Mouse (Mus musculus): ENCODE measurements around the gene Olfr1167. TPM values are rescaled to one million over a fixed set of nuclear protein-coding genes. Genes with fewer than 3 reads are reported as not detected.

The Olfr1167 gene
- polyA plus RNA-seq (2015; fragmentation: Nextera tagmentation; extraction: Ambion mirVana) = not detected in 2 replicates

GRCm38 (mm10) chr2:88155093-88155492 is at the start of gene Olfr1167:
Olfr1167 (minus strand) TSS chr2:88155193.

GRCm38 (mm10) chr2:88181580-88181979 is 26.6 kb upstream of the Olfr1167 start, which contains the start of gene Olfr1168:
Olfr1168 (plus strand) TSS chr2:88181880.

GRCm38 (mm10) chr2:88128172-88128571 is 26.8 kb downstream of the Olfr1167 start, which contains the start of gene Olfr1166:
Olfr1166 (minus strand) TSS chr2:88128272.

Other genes with a start within 250 kb of the Olfr1167 start
- gene Olfr1155, start 210.1 kb downstream of the Olfr1167 start, polyA plus RNA-seq (2015; fragmentation: Nextera tagmentation; extraction: Ambion mirVana) = not detected in 2 replicates
- not detected in 2 replicates for gene Olfr1156, start 202.1 kb downstream of the Olfr1167 start, polyA plus RNA-seq (2015; fragmentation: Nextera tagmentation; extraction: Ambion mirVana)
- gene Olfr1157, start 186.9 kb downstream of the Olfr1167 start, polyA plus RNA-seq (2015; fragmentation: Nextera tagmentation; extraction: Ambion mirVana) = not detected in 2 replicates
- not detected in 2 replicates for gene Olfr74, start 180.5 kb downstream of the Olfr1167 start, polyA plus RNA-seq (2015; fragmentation: Nextera tagmentation; extraction: Ambion mirVana)
- not detected in 2 replicates for gene Olfr1158, start 165.1 kb downstream of the Olfr1167 start, polyA plus RNA-seq (2015; fragmentation: Nextera tagmentation; extraction: Ambion mirVana)
- gene Olfr1160, start 146.9 kb downstream of the Olfr1167 start, polyA plus RNA-seq (2015; fragmentation: Nextera tagmentation; extraction: Ambion mirVana) = not detected in 2 replicates
- not detected in 2 replicates for gene Olfr1161, start 132.4 kb downstream of the Olfr1167 start, polyA plus RNA-seq (2015; fragmentation: Nextera tagmentation; extraction: Ambion mirVana)
- gene Olfr73, start 117.5 kb downstream of the Olfr1167 start, polyA plus RNA-seq (2015; fragmentation: Nextera tagmentation; extraction: Ambion mirVana) = not detected in 2 replicates
- gene Olfr1162, start 104.1 kb downstream of the Olfr1167 start, polyA plus RNA-seq (2015; fragmentation: Nextera tagmentation; extraction: Ambion mirVana) = not detected in 2 replicates
- gene Olfr1163, start 83.4 kb downstream of the Olfr1167 start, polyA plus RNA-seq (2015; fragmentation: Nextera tagmentation; extraction: Ambion mirVana) = not detected in 2 replicates
- not detected in 2 replicates for gene Olfr1164, start 61.2 kb downstream of the Olfr1167 start, polyA plus RNA-seq (2015; fragmentation: Nextera tagmentation; extraction: Ambion mirVana)
- gene Olfr1166, start 26.9 kb downstream of the Olfr1167 start, polyA plus RNA-seq (2015; fragmentation: Nextera tagmentation; extraction: Ambion mirVana) = not detected in 2 replicates
- gene Olfr1168, start 26.7 kb upstream of the Olfr1167 start, polyA plus RNA-seq (2015; fragmentation: Nextera tagmentation; extraction: Ambion mirVana) = not detected in 2 replicates
- not detected in 2 replicates for gene Olfr1170, start 73.1 kb upstream of the Olfr1167 start, polyA plus RNA-seq (2015; fragmentation: Nextera tagmentation; extraction: Ambion mirVana)
- gene Olfr1173, start 124.7 kb upstream of the Olfr1167 start, polyA plus RNA-seq (2015; fragmentation: Nextera tagmentation; extraction: Ambion mirVana) = not detected in 2 replicates
- gene Olfr1174-ps, start 159.9 kb upstream of the Olfr1167 start, polyA plus RNA-seq (2015; fragmentation: Nextera tagmentation; extraction: Ambion mirVana) = not detected in 2 replicates
- gene Olfr1175-ps, start 172.0 kb upstream of the Olfr1167 start, polyA plus RNA-seq (2015; fragmentation: Nextera tagmentation; extraction: Ambion mirVana) = not detected in 2 replicates
- gene Olfr1176, start 181.5 kb upstream of the Olfr1167 start, polyA plus RNA-seq (2015; fragmentation: Nextera tagmentation; extraction: Ambion mirVana) = not detected in 2 replicates
- not detected in 2 replicates for gene Olfr1177-ps, start 191.3 kb upstream of the Olfr1167 start, polyA plus RNA-seq (2015; fragmentation: Nextera tagmentation; extraction: Ambion mirVana)
- gene Olfr1178, start 231.9 kb upstream of the Olfr1167 start, polyA plus RNA-seq (2015; fragmentation: Nextera tagmentation; extraction: Ambion mirVana) = not detected in 2 replicates